Mouse (Mus musculus) fibroblast of lung, adult 2 months (primary cell): Measurements from ENCODE around the gene Fut7.

Experiments used
- DNase-seq: peaks from one replicate; pipeline ENCODE4 v3.0.0-alpha.2; 2011; ENCODE audit warnings: low read depth

Gene Fut7

GRCm38 (mm10) chr2:25425481-25425880 is 2.4 kb downstream of the Fut7 start:
- no peak for DNase-seq

GRCm38 (mm10) chr2:25426721-25427191 is 3.7 kb downstream of the Fut7 start:
- peak; percentile 27 for DNase-seq

- no peak for DNase-seq
Observed at GRCm38 (mm10) chr2:25427256-25427655, 4.2 kb downstream of the Fut7 start.

GRCm38 (mm10) chr2:25428442-25429236 is 5.6 kb downstream of the Fut7 start, which contains the start of gene Abca2:
Gene Abca2, plus strand, starts transcription at chr2:25428703.
- peak; percentile 53 for DNase-seq

- no peak for DNase-seq
Observed at GRCm38 (mm10) chr2:25429435-25430180, 6.5 kb downstream of the Fut7 start.

GRCm38 (mm10) chr2:25430395-25431233 is 7.5 kb downstream of the Fut7 start:
- DNase-seq: no peak

GRCm38 (mm10) chr2:25431308-25431855 is 8.3 kb downstream of the Fut7 start:
- no peak for DNase-seq

- no peak for DNase-seq
Observed at GRCm38 (mm10) chr2:25432326-25433098, 9.4 kb downstream of the Fut7 start.

GRCm38 (mm10) chr2:25433101-25433500 is 10.0 kb downstream of the Fut7 start:
- DNase-seq: no peak

- no peak for DNase-seq
Observed at GRCm38 (mm10) chr2:25434292-25434691, 11.2 kb downstream of the Fut7 start.

GRCm38 (mm10) chr2:25436286-25436820 is 13.3 kb downstream of the Fut7 start:
- no peak for DNase-seq

- no peak for DNase-seq
Observed at GRCm38 (mm10) chr2:25441067-25441466, 18.0 kb downstream of the Fut7 start.

- no peak for DNase-seq
Observed at GRCm38 (mm10) chr2:25442682-25443081, 19.6 kb downstream of the Fut7 start.

- no peak for DNase-seq
Observed at GRCm38 (mm10) chr2:25450853-25451647, 28.0 kb downstream of the Fut7 start.

- DNase-seq: no peak
Observed at GRCm38 (mm10) chr2:25452951-25453350, 29.9 kb downstream of the Fut7 start.

GRCm38 (mm10) chr2:25456205-25456953 is 33.3 kb downstream of the Fut7 start, which contains the start of gene Clic3:
Gene Clic3, plus strand, starts transcription at chr2:25456838.
- no peak for DNase-seq

GRCm38 (mm10) chr2:25457022-25457896 is 34.2 kb downstream of the Fut7 start:
- DNase-seq: no peak

GRCm38 (mm10) chr2:25458911-25459310 is 35.8 kb downstream of the Fut7 start:
- DNase-seq: no peak
